In genomic region chr9:56727703-56728684, GRCm38 (mm10) we compare ENCODE assay signal across 8 mouse cellular contexts.
DNase-seq lines count a peak whose midpoint lies in the region; ATAC-seq lines count a peak whose summit lies in the region.

No protein-coding gene starts in this region.

- peak overlapping the region; percentile 86 for H3K27ac ChIP-seq in hindbrain, embryonic 13.5 days
- peak overlapping the region; percentile 80 for H3K27ac ChIP-seq in midbrain, embryonic 13.5 days

- H3K9me3 ChIP-seq in hindbrain, embryonic 13.5 days: no peaks in the 10 kb centered on the region
- H3K9me3 ChIP-seq in midbrain, embryonic 13.5 days: no peaks in the 10 kb centered on the region

- ATAC-seq in hindbrain, embryonic 13.5 days (ENCODE audit: low FRiP score): peak; percentile 60
- peak; percentile 55 for ATAC-seq in midbrain, embryonic 13.5 days

- H3K9ac ChIP-seq in hindbrain, embryonic 13.5 days: no peak overlapping the region
- 0 out of 2 replicates have a peak overlapping the region, but pooled peaks have one; percentile 19 for H3K9ac ChIP-seq in midbrain, embryonic 13.5 days (replicated peaks)

- H3K4me2 ChIP-seq in hindbrain, embryonic 13.5 days: peak overlapping the region; percentile 13; the same call in 1 of the 2 replicates
- no peak overlapping the region for H3K4me2 ChIP-seq in midbrain, embryonic 13.5 days (replicated peaks)

- peaks cover 44% of the 10 kb centered on the region for H3K4me1 ChIP-seq in hindbrain, embryonic 13.5 days (replicated peaks)
- peaks cover 29% of the 10 kb centered on the region for H3K4me1 ChIP-seq in midbrain, embryonic 13.5 days (replicated peaks)

- 0 out of 2 replicates have a peak, but pooled peaks cover 4% of the 10 kb centered on the region for H3K27me3 ChIP-seq in hindbrain, embryonic 13.5 days
- H3K27me3 ChIP-seq in midbrain, embryonic 13.5 days: no peaks in the 10 kb centered on the region

- no peaks in the 10 kb centered on the region for H3K36me3 ChIP-seq in hindbrain, embryonic 13.5 days
- no peaks in the 10 kb centered on the region for H3K36me3 ChIP-seq in midbrain, embryonic 13.5 days

- no peak overlapping the region for H3K4me3 ChIP-seq in hindbrain, embryonic 13.5 days
- no peak overlapping the region for H3K4me3 ChIP-seq in midbrain, embryonic 13.5 days (replicated peaks)

- DNase-seq in cerebellum, postnatal 10 days: peak; percentile 80 to 85
- DNase-seq in cerebellum, adult 11-12 months: no peak
- DNase-seq in ovary, postnatal 36 days (ENCODE audit: low spot score): peak; percentile 32
- no peak for DNase-seq in ovary, postnatal 10 days (ENCODE audit: low spot score)
- no peak for DNase-seq in spleen, adult 18-20 months
- DNase-seq in natural killer cell, adult 2 months (ENCODE audit: low spot score in 2 of 2): no peak

- 20% methylated on average over 15 of the region's 15 CpGs for WGBS in hindbrain, embryonic 13.5 days
- 31% methylated on average over 15 of the region's 15 CpGs for WGBS in midbrain, embryonic 13.5 days

Comparison
In these comparisons a context has a peak if more than half of its experiments do, and no peak if none do; other contexts are left out.
1. DNase-seq: peak in cerebellum, postnatal 10 days (2 of 2) and ovary, postnatal 36 days (single experiment); none in cerebellum, adult 11-12 months (single experiment), ovary, postnatal 10 days (single experiment), spleen, adult 18-20 months (0 of 2) and natural killer cell, adult 2 months (0 of 2).